Mouse (Mus musculus) testis, adult 2 months (tissue): ENCODE data around the gene Mov10l1. TPM values are rescaled to one million over a fixed set of nuclear protein-coding genes. Genes with fewer than 3 reads are reported as not detected.

Source experiments
- H3K27ac ChIP-seq: fragments of 200-500 bp; 2 replicates; pipeline ENCODE4 v1.5.1; 2012; ENCODE audit warnings: low read depth, low read length; ENCODE audit not compliant: control insufficient read depth, insufficient read depth
- H3K27me3 ChIP-seq: fragments of 200-500 bp; 2 replicates; pipeline ENCODE4 v1.6.1; 2012; ENCODE audit warnings: mild to moderate bottlenecking, low read length, moderate library complexity; ENCODE audit not compliant: control insufficient read depth, insufficient read depth
- H3K36me3 ChIP-seq: fragments of 200-500 bp; 2 replicates; pipeline ENCODE4 v1.6.1; 2012; ENCODE audit warnings: mild to moderate bottlenecking, low read length; ENCODE audit not compliant: control insufficient read depth, insufficient read depth
- H3K4me1 ChIP-seq: fragments of 200-500 bp; 2 replicates; pipeline ENCODE4 v1.6.1; 2012; ENCODE audit warnings: low read length; ENCODE audit not compliant: control insufficient read depth, insufficient read depth
- H3K4me3 ChIP-seq: fragments of 200-500 bp; 2 replicates; pipeline ENCODE4 v1.5.1; 2012; ENCODE audit warnings: low read depth, mild to moderate bottlenecking, low read length, moderate library complexity, mixed read lengths; ENCODE audit not compliant: control insufficient read depth
- CTCF ChIP-seq: fragments of 200-500 bp; IDR thresholded peaks from 2 replicates; pipeline ENCODE4 v1.5.1; 2012; ENCODE audit warnings: low read depth, mild to moderate bottlenecking, inconsistent platforms, low read length, moderate library complexity; ENCODE audit not compliant: control insufficient read depth, insufficient read depth, insufficient replicate concordance
- POLR2A ChIP-seq: fragments of 200-500 bp; IDR thresholded peaks from 2 replicates; pipeline ENCODE4 v1.6.1; 2012; ENCODE audit warnings: low read depth, mild to moderate bottlenecking, inconsistent platforms, low read length, moderate library complexity; ENCODE audit not compliant: control insufficient read depth
- polyA plus RNA-seq: library from polyadenylated mRNA; depleted of rRNA; stranded (reverse); fragments of >200 nt; gene quantifications from 2 replicates; pipeline ENCODE4 v1.2.3, GENCODE M21; 2012

The Mov10l1 gene
- polyA plus RNA-seq, 1 experiment = 58.4 TPM

GRCm38 (mm10) chr15:88979138-88979446 is 3.6 kb upstream of the Mov10l1 start:
- Histone ChIP-seq H3K36me3 (peaks cover 14% of the 10 kb centered on the region), H3K4me1 (peaks cover 4% of the 10 kb centered on the region), H3K27ac (no peak overlapping the region), H3K27me3 (no peaks in the 10 kb centered on the region), H3K4me3 (peak overlapping the region; percentile 34)
- no peak for TF ChIP-seq POLR2A
- TF ChIP-seq CTCF = no peak

GRCm38 (mm10) chr15:88989236-88989635 is 6.5 kb downstream of the Mov10l1 start:
- H3K36me3 ChIP-seq = peaks cover 10% of the 10 kb centered on the region
- no peaks in the 10 kb centered on the region for H3K27me3 ChIP-seq
- H3K4me1 ChIP-seq = no peaks in the 10 kb centered on the region
- no peak for TF ChIP-seq CTCF
- TF ChIP-seq POLR2A = no peak
- H3K27ac ChIP-seq = no peak overlapping the region
- H3K4me3 ChIP-seq = no peak overlapping the region

GRCm38 (mm10) chr15:88998636-88999035 is 15.9 kb downstream of the Mov10l1 start:
- Histone ChIP-seq H3K27me3 (no peaks in the 10 kb centered on the region), H3K36me3 (peaks cover 14% of the 10 kb centered on the region), H3K4me3 (no peak overlapping the region), H3K27ac (no peak overlapping the region), H3K4me1 (no peaks in the 10 kb centered on the region)
- TF ChIP-seq CTCF (no peak), POLR2A (no peak)

- no peak overlapping the region for H3K4me3 ChIP-seq
- no peak overlapping the region for H3K27ac ChIP-seq
- H3K36me3 ChIP-seq = peaks cover 11% of the 10 kb centered on the region
- no peaks in the 10 kb centered on the region for H3K27me3 ChIP-seq
- no peaks in the 10 kb centered on the region for H3K4me1 ChIP-seq
- TF ChIP-seq CTCF = peak; percentile 40; the same call in 1 of the 2 replicates
- TF ChIP-seq POLR2A = no peak
These were observed 16.4 kb downstream of the Mov10l1 start for GRCm38 (mm10) chr15:88999124-88999523.

GRCm38 (mm10) chr15:89000367-89000766 is 17.7 kb downstream of the Mov10l1 start:
- Histone ChIP-seq H3K4me1 (no peaks in the 10 kb centered on the region), H3K27ac (no peak overlapping the region), H3K27me3 (no peaks in the 10 kb centered on the region), H3K4me3 (no peak overlapping the region), H3K36me3 (peaks cover 11% of the 10 kb centered on the region)
- TF ChIP-seq POLR2A (no peak), CTCF (no peak)

- TF ChIP-seq CTCF (no peak), POLR2A (no peak)
- peaks cover 12% of the 10 kb centered on the region for H3K36me3 ChIP-seq
- no peak overlapping the region for H3K27ac ChIP-seq
- H3K4me1 ChIP-seq = no peaks in the 10 kb centered on the region
- no peak overlapping the region for H3K4me3 ChIP-seq
- no peaks in the 10 kb centered on the region for H3K27me3 ChIP-seq
These were observed 18.5 kb downstream of the Mov10l1 start for GRCm38 (mm10) chr15:89001245-89001644.

- Histone ChIP-seq H3K4me1 (no peaks in the 10 kb centered on the region), H3K36me3 (peaks cover 5% of the 10 kb centered on the region), H3K4me3 (no peak overlapping the region), H3K27me3 (no peaks in the 10 kb centered on the region), H3K27ac (no peak overlapping the region)
- TF ChIP-seq CTCF (no peak), POLR2A (no peak)
These were observed 24.3 kb downstream of the Mov10l1 start for GRCm38 (mm10) chr15:89007002-89007401.

- H3K4me1 ChIP-seq = no peaks in the 10 kb centered on the region
These were observed 25.1 kb downstream of the Mov10l1 start for GRCm38 (mm10) chr15:89007781-89008180.

More at GRCm38 (mm10) chr15:89007781-89008180, 25.1 kb downstream of the Mov10l1 start:
- H3K4me3 ChIP-seq = no peak overlapping the region
- peaks cover 4% of the 10 kb centered on the region for H3K36me3 ChIP-seq
- H3K27ac ChIP-seq = no peak overlapping the region
- TF ChIP-seq POLR2A (no peak), CTCF (no peak)
- H3K27me3 ChIP-seq = no peaks in the 10 kb centered on the region
